Mouse (Mus musculus) Patski (cell line): ENCODE data around the gene Mtmr3. TPM values are rescaled to one million over a fixed set of nuclear protein-coding genes. Genes with fewer than 3 reads are reported as not detected.
"Not testable (repeated sequence)": the region's sequence is repeated elsewhere in the genome, so short reads cannot be mapped to it uniquely, and the experiment has no call there.

Experiments
- ATAC-seq: fragments of 100-300 bp; one replicate; pipeline ENCODE4 v1.8.0; 2021
- CTCF ChIA-PET: fragments of 350-600 bp; sonication (Branson Sonifier 250); formaldehyde crosslinking; loops from one replicate; lab custom pipeline; 2022; ENCODE audit warnings: inconsistent platforms; lab: Charles Lee
- POLR2A ChIA-PET: fragments of 350-600 bp; sonication (Branson Sonifier 250); formaldehyde crosslinking; loops from one replicate; lab custom pipeline; 2022; ENCODE audit warnings: antibody characterized with exemption, inconsistent platforms; lab: Charles Lee
- DNase-seq: peaks from one replicate; pipeline ENCODE4 v3.0.0-alpha.2; 2011; ENCODE audit warnings: low read depth, low spot score
- H3K27me3 ChIP-seq: fragments of 371-371 bp; one replicate; pipeline ENCODE4 v1.5.1; 2021
- CTCF ChIP-seq: fragments of 100-300 bp; IDR thresholded peaks from one replicate; pipeline ENCODE4 v1.5.1; 2021
- in situ Hi-C: fragments of 300-500 bp; cut with MboI; formaldehyde crosslinking; loops from 3 replicates; pipeline ENCODE4 v1.11.1; 2018; ENCODE audit warnings: low pct_unique_long_range_greater_than_20kb, mixed read lengths
- polyA plus RNA-seq: library from polyadenylated mRNA; unstranded; gene quantifications from one replicate; pipeline ENCODE4 v1.2.3, GENCODE M21; 2021

The Mtmr3 gene
- polyA plus RNA-seq, 1 experiment from 2014 or later: 49.1 TPM

DNA sequence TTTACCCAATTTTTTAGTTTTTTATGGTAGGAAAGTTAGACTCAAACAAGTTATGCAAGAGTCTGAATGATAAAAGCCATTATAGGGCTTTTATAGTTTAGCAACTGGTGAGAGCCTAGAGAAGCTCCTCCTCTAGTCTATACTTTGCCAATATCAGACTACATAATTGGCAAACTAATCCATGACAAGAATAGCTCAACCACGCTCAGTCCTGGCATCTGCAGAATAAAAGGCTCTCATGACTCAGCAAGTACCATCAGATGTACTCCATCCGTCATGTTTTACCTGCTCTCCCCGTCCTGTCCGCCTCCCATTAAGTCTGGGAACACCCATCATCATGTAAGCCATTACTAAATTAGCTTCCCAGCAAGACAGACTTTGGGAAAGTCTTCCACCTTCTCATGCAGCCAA, 23.2 kb downstream of the Mtmr3 start:
- ATAC-seq (no peak), DNase-seq (no peak)
- no peaks in the 10 kb centered on the region for H3K27me3 ChIP-seq
- in situ Hi-C loops: no loop called here
- TF ChIP-seq CTCF: no peak
- POLR2A ChIA-PET: no interaction called here
- CTCF ChIA-PET: no interaction called here

DNA sequence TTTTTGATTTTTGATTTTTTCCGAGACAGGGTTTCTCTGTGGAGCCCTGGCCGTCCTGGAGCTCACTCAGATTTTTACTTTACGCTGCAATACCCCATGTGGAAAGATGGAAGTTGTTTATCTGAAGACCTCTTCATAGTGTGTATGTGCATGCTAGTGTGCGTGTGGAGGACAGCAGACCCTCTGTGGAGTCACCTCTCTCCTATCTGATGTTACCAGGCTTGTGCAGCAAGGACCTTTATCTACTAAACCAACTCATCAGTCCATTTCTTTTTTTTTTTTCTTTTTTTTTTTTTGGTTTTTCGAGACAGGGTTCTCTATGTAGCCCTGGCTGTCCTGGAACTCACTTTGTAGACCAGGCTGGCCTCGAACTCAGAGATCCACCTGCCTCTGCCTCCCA, 28.3 kb downstream of the Mtmr3 start:
- CTCF ChIA-PET: no interaction called here
- TF ChIP-seq CTCF: no peak
- POLR2A ChIA-PET: no interaction called here
- no peak for DNase-seq
- in situ Hi-C loops: no loop called here
- no peak for ATAC-seq
- no peaks in the 10 kb centered on the region for H3K27me3 ChIP-seq

GRCm38 (mm10) chr11:4565545-4565944, 29.1 kb downstream of the Mtmr3 start:
- in situ Hi-C loops: no loop called here

GRCm38 (mm10) chr11:4553274-4554063, 41.2 kb downstream of the Mtmr3 start:
- in situ Hi-C loops: no loop called here
- POLR2A ChIA-PET: no interaction called here
- CTCF ChIA-PET: interaction anchor here (1.0 kb wide), 1 partner anchor 12 kb away, joined by 6 read pairs; no protein-coding TSS in a partner anchor
- H3K27me3 ChIP-seq: no peaks in the 10 kb centered on the region
- DNase-seq (no peak), ATAC-seq (no peak)
- no peak for TF ChIP-seq CTCF

More at GRCm38 (mm10) chr11:4565545-4565944, 29.1 kb downstream of the Mtmr3 start:
- no peak for TF ChIP-seq CTCF
- no peaks in the 10 kb centered on the region for H3K27me3 ChIP-seq
- ATAC-seq (no peak), DNase-seq (no peak)
- ChIA-PET CTCF (no interaction called here), POLR2A (interaction anchor here (0.6 kb wide), 1 partner anchor 394 kb away, joined by 6 read pairs; no protein-coding TSS in a partner anchor)

- ATAC-seq: no peak
- in situ Hi-C loops: no loop called here
- CTCF ChIA-PET: interaction anchor here (1.1 kb wide), 1 partner anchor 38 kb away, joined by 3 read pairs; no protein-coding TSS in a partner anchor
- TF ChIP-seq CTCF: no peak
- POLR2A ChIA-PET: no interaction called here
- no peak for DNase-seq
- H3K27me3 ChIP-seq: no peaks in the 10 kb centered on the region
Observed at GRCm38 (mm10) chr11:4547569-4547968, 47.1 kb downstream of the Mtmr3 start.

- in situ Hi-C loops: no loop called here
- TF ChIP-seq CTCF: no peak
- POLR2A ChIA-PET: interaction anchor here (0.9 kb wide), 1 partner anchor 118 kb away, joined by 3 read pairs; no protein-coding TSS in a partner anchor
- no peaks in the 10 kb centered on the region for H3K27me3 ChIP-seq
- CTCF ChIA-PET: interaction anchor here (1.2 to 1.7 kb wide), 2 partner anchors 8 to 16 kb away, joined by 3 read pairs; no protein-coding TSS in a partner anchor
- ATAC-seq (no peak), DNase-seq (no peak)
Observed at GRCm38 (mm10) chr11:4545976-4546375, 48.7 kb downstream of the Mtmr3 start.

DNA sequence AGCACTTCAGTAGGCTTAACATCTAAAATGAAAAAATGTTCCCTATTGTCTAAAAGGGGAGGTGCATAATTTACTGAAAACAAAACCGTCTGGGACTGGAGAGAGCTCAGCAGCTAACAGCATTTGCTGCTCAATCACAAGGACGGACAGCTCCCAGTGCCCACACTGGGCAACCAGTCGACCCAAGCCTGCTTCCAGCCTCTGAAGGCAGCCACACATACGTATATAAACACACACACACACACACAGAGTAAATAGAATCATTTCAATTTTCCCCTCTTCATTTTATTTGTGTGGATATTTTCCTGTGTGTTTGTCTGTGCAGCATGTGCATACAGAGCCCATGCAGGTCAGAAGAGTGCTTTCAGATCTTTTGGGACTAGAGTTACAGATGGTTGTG, 49.3 kb downstream of the Mtmr3 start:
- H3K27me3 ChIP-seq: no peaks in the 10 kb centered on the region
- ChIA-PET CTCF (interaction anchor here (1.7 kb wide), 1 partner anchor 16 kb away, joined by 3 read pairs; no protein-coding TSS in a partner anchor), POLR2A (interaction anchor here (0.9 kb wide), 1 partner anchor 118 kb away, joined by 3 read pairs; no protein-coding TSS in a partner anchor)
- in situ Hi-C loops: no loop called here
- ATAC-seq: no peak
- no peak for TF ChIP-seq CTCF
- DNase-seq: no peak

GRCm38 (mm10) chr11:4544627-4544921, 50.1 kb downstream of the Mtmr3 start:
- H3K27me3 ChIP-seq, CTCF ChIA-PET, ATAC-seq, DNase-seq, in situ Hi-C loops: not testable (repeated sequence)
- POLR2A ChIA-PET: interaction anchor here (0.6 kb wide), 1 partner anchor 220 kb away, joined by 6 read pairs; no protein-coding TSS in a partner anchor

DNA sequence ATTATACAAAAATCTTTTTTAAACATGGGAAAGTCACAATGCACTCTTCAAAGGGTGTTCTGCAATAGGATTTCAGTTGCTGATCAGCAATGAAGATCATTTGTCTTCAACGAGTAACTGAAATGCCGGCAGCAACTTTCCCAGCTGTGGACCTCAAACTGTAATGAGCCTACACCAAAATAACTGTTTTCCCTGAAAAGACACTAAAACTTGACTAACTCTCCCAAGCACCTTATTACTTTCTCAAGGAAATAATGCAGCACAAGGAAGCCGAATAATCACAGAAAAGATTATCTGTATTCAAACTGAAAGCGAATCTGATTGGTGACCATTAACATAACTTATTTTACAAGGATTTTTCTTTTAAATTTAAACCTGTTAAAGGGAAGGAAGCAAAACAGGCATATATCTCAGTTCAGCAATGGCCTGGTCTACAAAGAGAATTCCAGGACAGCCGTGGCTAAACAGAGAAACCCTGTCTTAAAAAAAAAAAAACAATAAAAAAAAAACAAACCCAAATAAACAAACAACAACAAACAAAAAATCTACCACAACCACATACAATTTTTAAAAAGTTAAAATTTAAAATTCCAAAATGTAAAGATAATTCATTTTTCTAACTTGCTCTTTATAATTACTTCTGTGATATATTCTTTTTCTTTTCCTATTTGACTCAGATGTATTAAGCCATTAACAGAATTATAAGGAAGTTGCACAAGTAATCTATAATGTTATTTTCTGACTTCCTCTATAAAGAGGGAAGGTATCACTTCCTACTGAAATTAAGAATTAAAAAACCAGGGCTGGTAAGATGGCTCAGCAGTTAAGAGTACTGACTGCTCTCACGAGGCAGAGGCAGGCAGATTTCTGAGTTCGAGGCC, 50.7 kb downstream of the Mtmr3 start:
- no peaks in the 10 kb centered on the region for H3K27me3 ChIP-seq
- no peak for ATAC-seq
- ChIA-PET POLR2A (interaction anchor here (0.6 kb wide), 1 partner anchor 293 kb away, joined by 3 read pairs; no protein-coding TSS in a partner anchor), CTCF (no interaction called here)
- in situ Hi-C loops: no loop called here
- DNase-seq: no peak
- TF ChIP-seq CTCF: no peak

- POLR2A ChIA-PET: interaction anchor here (0.6 kb wide), 2 partner anchors 74 to 294 kb away, joined by 3 read pairs; no protein-coding TSS in a partner anchor
- DNase-seq (no peak), ATAC-seq (no peak)
- H3K27me3 ChIP-seq: no peaks in the 10 kb centered on the region
- in situ Hi-C loops: no loop called here
- CTCF ChIA-PET: no interaction called here
- TF ChIP-seq CTCF: no peak
Observed at GRCm38 (mm10) chr11:4543040-4543551, 51.6 kb downstream of the Mtmr3 start.
